Mouse (Mus musculus) neutrophil, adult 5-6 weeks (primary cell): Measurements from ENCODE around the gene Srp54b. TPM values are rescaled to one million over a fixed set of nuclear protein-coding genes. Genes with fewer than 3 reads are reported as not detected.

Experiments used
- total RNA-seq: library from RNA; stranded (forward); fragments of 200-1000 nt; gene quantifications from 2 replicates; pipeline ENCODE4 v1.2.3, GENCODE M21; 2017

The Srp54b gene
- total RNA-seq, 1 experiment from 2014 or later, result 58.5 TPM

Other genes with a start within 250 kb of the Srp54b start
- not detected in 2 replicates for gene Gm20403, start 168.6 kb upstream of the Srp54b start, total RNA-seq
- gene Baz1a, start 140.8 kb upstream of the Srp54b start, total RNA-seq, result 143 and 145 TPM in 2 replicates
- 6.5 and 9.2 TPM in 2 replicates for gene 2700097O09Rik, start 75.0 kb upstream of the Srp54b start, total RNA-seq
- gene Srp54a, start 74.8 kb upstream of the Srp54b start, total RNA-seq, result 156 and 159 TPM in 2 replicates
- 17.1 and 21.3 TPM in 2 replicates for gene Fam177a, start 30.6 kb upstream of the Srp54b start, total RNA-seq
- gene 1700047I17Rik2, start 44.5 kb downstream of the Srp54b start, total RNA-seq, result 7.7 and 15.5 TPM in 2 replicates
- 74.8 and 79.0 TPM in 2 replicates for gene Srp54c, start 75.1 kb downstream of the Srp54b start, total RNA-seq
- 6.3 and 8.8 TPM in 2 replicates for gene 1110008L16Rik, start 144.5 kb downstream of the Srp54b start, total RNA-seq
- gene Ppp2r3c, start 147.9 kb downstream of the Srp54b start, total RNA-seq, result 24.4 and 25.4 TPM in 2 replicates
- 128 and 134 TPM in 2 replicates for gene Psma6, start 229.1 kb downstream of the Srp54b start, total RNA-seq